In genomic region chr3:95732744-95733521, GRCm38 (mm10) we compare ENCODE assay signal across 1 mouse cellular context.
A peak's percentile ranks its signal among the peaks of the same experiment; 100 is the strongest.
TF ChIP-seq lines count a peak whose summit lies in the region.

No protein-coding gene starts in this region.

TF ChIP-seq in MEL, 35 proteins besides CTCF, POLR2A, EP300 and RAD21 (continued from another document):
- TF ChIP-seq SMC3 (IDR thresholded peaks at IDR 0.05; ENCODE audit: low read depth, low read length), result no peak
- TF ChIP-seq MEF2A (IDR thresholded peaks at IDR 0.05; ENCODE audit: extremely low read depth, insufficient replicate concordance, low read depth, low read length, poor library complexity, severe bottlenecking), result no peak
- TF ChIP-seq ZC3H11A (IDR thresholded peaks at IDR 0.05; ENCODE audit: low read depth, low read length), result no peak
- no peak for TF ChIP-seq ZNF384 (IDR thresholded peaks at IDR 0.05; ENCODE audit: low read depth, low read length)
- TF ChIP-seq POLR2AphosphoS2 (IDR thresholded peaks at IDR 0.05; ENCODE audit: low read length), result 0 out of 2 replicates have a peak, but pooled peaks have one; percentile 27
- no peak for TF ChIP-seq KAT2A (conservative IDR thresholded peaks at IDR 0.05; ENCODE audit: low read depth, low read length)
- TF ChIP-seq MAZ (IDR thresholded peaks at IDR 0.05; ENCODE audit: low read depth, low read length), result no peak
